Mouse (Mus musculus) midbrain, embryonic 14.5 days (tissue): ENCODE data around the gene Skap1. TPM values are rescaled to one million over a fixed set of nuclear protein-coding genes. Genes with fewer than 3 reads are reported as not detected.
A peak's percentile ranks its signal among the peaks of the same experiment; 100 is the strongest.

Experiments used
- ATAC-seq: fragments of 200-750 bp; cut with Nextera tagmentation; 2 replicates; pipeline ENCODE4 v1.8.0; 2017; ENCODE audit warnings: moderate number of reproducible peaks, moderate library complexity; ENCODE audit not compliant: low FRiP score, low TSS enrichment
- DNase-seq: peaks from one replicate; pipeline ENCODE4 v3.0.0-alpha.2; 2015
- H3K27ac ChIP-seq: fragments of 300-500 bp; sonication (generic); replicated peaks from 2 replicates; pipeline ENCODE4 v1.5.1; 2014; ENCODE audit warnings: mild to moderate bottlenecking, low read depth, low read length, moderate library complexity
- H3K27me3 ChIP-seq: fragments of 300-500 bp; sonication (generic); 2 replicates; pipeline ENCODE4 v1.6.1; 2014; ENCODE audit warnings: low read length, control low read depth, mixed read lengths; ENCODE audit not compliant: control insufficient read depth, insufficient read depth
- H3K36me3 ChIP-seq: fragments of 300-500 bp; sonication (generic); 2 replicates; pipeline ENCODE4 v1.6.1; 2014; ENCODE audit warnings: low read length, control low read depth; ENCODE audit not compliant: control insufficient read depth, insufficient read depth
- H3K4me1 ChIP-seq: fragments of 300-500 bp; sonication (generic); 2 replicates; pipeline ENCODE4 v1.6.1; 2014; ENCODE audit warnings: mild to moderate bottlenecking, antibody characterized with exemption, low read length, control low read depth; ENCODE audit not compliant: control insufficient read depth, insufficient read depth
- H3K4me2 ChIP-seq: fragments of 300-500 bp; sonication (generic); 2 replicates; pipeline ENCODE4 v1.6.1; 2014; ENCODE audit warnings: mild to moderate bottlenecking, low read length, moderate library complexity
- H3K4me3 ChIP-seq: fragments of 300-500 bp; sonication (generic); replicated peaks from 2 replicates; pipeline ENCODE4 v1.5.1; 2014; ENCODE audit warnings: low read depth, low read length
- H3K9ac ChIP-seq: fragments of 300-500 bp; sonication (generic); replicated peaks from 2 replicates; pipeline ENCODE4 v1.6.1; 2014; ENCODE audit warnings: mild to moderate bottlenecking, low read length, moderate library complexity
- H3K9me3 ChIP-seq: fragments of 300-500 bp; sonication (generic); 2 replicates; pipeline ENCODE4 v1.6.1; 2016; ENCODE audit warnings: low read length, control low read depth, mixed read lengths; ENCODE audit not compliant: control insufficient read depth
- WGBS: fragments of 180-500 bp; shearing (Covaris S2); extraction: QIAGEN DNeasy Blood & Tissue Kit; methylation state at CpG from one replicate; pipeline ENCODE4 v1.1.7; 2014; 5-methylcytosine and 5-hydroxymethylcytosine counted together
- polyA plus RNA-seq: library from polyadenylated mRNA; unstranded; fragments of >200 nt; fragmentation: Nextera tagmentation; extraction: Ambion mirVana; gene quantifications from 2 replicates; pipeline ENCODE4 v1.2.1, GENCODE M21; 2014

Skap1 gene
- 2.9 and 3.9 TPM in 2 replicates for polyA plus RNA-seq

GRCm38 (mm10) chr11:96463986-96464715 lies at the start of gene Skap1:
Gene Skap1, plus strand, starts transcription at chr11:96464593.
- Histone ChIP-seq H3K4me3 (peak within 1 kb of the TSS; percentile 30), H3K9ac (peak within 1 kb of the TSS; percentile 34; the same call in 1 of the 2 replicates), H3K27ac (no peak within 1 kb of the TSS), H3K9me3 (no peaks in the 10 kb centered on the region), H3K27me3 (peaks cover 4% of the 10 kb centered on the region; the same call in 1 of the 2 replicates), H3K4me1 (peaks cover 35% of the 10 kb centered on the region), H3K36me3 (no peaks in the 10 kb centered on the region), H3K4me2 (peak within 1 kb of the TSS; percentile 61)
- DNase-seq: no peak
- ATAC-seq: no peak
- 5% methylated on average over 40 of the region's 42 CpGs for WGBS

- WGBS: 55% methylated on average over 5 of the region's 5 CpGs
- Histone ChIP-seq H3K4me3 (no peak overlapping the region), H3K27me3 (no peaks in the 10 kb centered on the region), H3K4me2 (no peak overlapping the region), H3K9ac (no peak overlapping the region), H3K9me3 (no peaks in the 10 kb centered on the region), H3K36me3 (no peaks in the 10 kb centered on the region), H3K4me1 (no peaks in the 10 kb centered on the region), H3K27ac (no peak overlapping the region)
- DNase-seq: no peak
- no peak for ATAC-seq
Observed at GRCm38 (mm10) chr11:96421074-96421473, 43.3 kb upstream of the Skap1 start.

- whole genome bisulfite sequencing: 69% methylated on average over 11 of the region's 11 CpGs
- ATAC-seq (no peak), DNase-seq (no peak)
- H3K4me1 ChIP-seq: no peaks in the 10 kb centered on the region
- H3K27me3 ChIP-seq: no peaks in the 10 kb centered on the region
- no peaks in the 10 kb centered on the region for H3K36me3 ChIP-seq
- H3K4me2 ChIP-seq: no peak overlapping the region
- H3K9ac ChIP-seq: no peak overlapping the region
- H3K27ac ChIP-seq: no peak overlapping the region
- no peak overlapping the region for H3K4me3 ChIP-seq
- H3K9me3 ChIP-seq: no peaks in the 10 kb centered on the region
Observed at GRCm38 (mm10) chr11:96421517-96422265, 42.7 kb upstream of the Skap1 start.

- Histone ChIP-seq H3K27ac (no peak overlapping the region), H3K4me1 (no peaks in the 10 kb centered on the region), H3K4me2 (no peak overlapping the region), H3K4me3 (no peak overlapping the region), H3K9me3 (no peaks in the 10 kb centered on the region), H3K36me3 (no peaks in the 10 kb centered on the region), H3K27me3 (no peaks in the 10 kb centered on the region), H3K9ac (no peak overlapping the region)
- no peak for DNase-seq
- no peak for ATAC-seq
- WGBS: 85% methylated on average over 6 of the region's 6 CpGs
Observed at GRCm38 (mm10) chr11:96425193-96425592, 39.2 kb upstream of the Skap1 start.

- no peaks in the 10 kb centered on the region for H3K9me3 ChIP-seq
- DNase-seq (no peak), ATAC-seq (no peak)
- H3K9ac ChIP-seq: no peak overlapping the region
- 77% methylated on average over 6 of the region's 6 CpGs for WGBS
- no peaks in the 10 kb centered on the region for H3K4me1 ChIP-seq
- H3K27ac ChIP-seq: no peak overlapping the region
- no peaks in the 10 kb centered on the region for H3K27me3 ChIP-seq
- H3K4me3 ChIP-seq: no peak overlapping the region
- no peaks in the 10 kb centered on the region for H3K36me3 ChIP-seq
- H3K4me2 ChIP-seq: no peak overlapping the region
Observed at GRCm38 (mm10) chr11:96426191-96426590, 38.2 kb upstream of the Skap1 start.

GRCm38 (mm10) chr11:96426805-96427204 lies 37.6 kb upstream of the Skap1 start:
- Histone ChIP-seq H3K27me3 (no peaks in the 10 kb centered on the region), H3K4me2 (no peak overlapping the region), H3K27ac (no peak overlapping the region), H3K36me3 (no peaks in the 10 kb centered on the region), H3K9me3 (no peaks in the 10 kb centered on the region), H3K4me3 (no peak overlapping the region), H3K9ac (no peak overlapping the region), H3K4me1 (no peaks in the 10 kb centered on the region)
- ATAC-seq (no peak), DNase-seq (no peak)
- 64% methylated on average over 2 of the region's 2 CpGs for WGBS

- Histone ChIP-seq H3K36me3 (no peaks in the 10 kb centered on the region), H3K9ac (no peak overlapping the region), H3K4me1 (no peaks in the 10 kb centered on the region), H3K4me3 (no peak overlapping the region), H3K27ac (no peak overlapping the region), H3K27me3 (no peaks in the 10 kb centered on the region), H3K4me2 (no peak overlapping the region), H3K9me3 (no peaks in the 10 kb centered on the region)
- 92% methylated on average over 2 of the region's 2 CpGs for WGBS
- DNase-seq (no peak), ATAC-seq (no peak)
Observed at GRCm38 (mm10) chr11:96429062-96429461, 35.3 kb upstream of the Skap1 start.

- no peaks in the 10 kb centered on the region for H3K36me3 ChIP-seq
- H3K27ac ChIP-seq: no peak overlapping the region
- ATAC-seq: no peak
- 70% methylated on average over 5 of the region's 5 CpGs for WGBS
- no peaks in the 10 kb centered on the region for H3K27me3 ChIP-seq
- no peaks in the 10 kb centered on the region for H3K9me3 ChIP-seq
- H3K4me1 ChIP-seq: no peaks in the 10 kb centered on the region
- no peak overlapping the region for H3K4me2 ChIP-seq
- DNase-seq: no peak
- H3K9ac ChIP-seq: no peak overlapping the region
- H3K4me3 ChIP-seq: no peak overlapping the region
Observed at GRCm38 (mm10) chr11:96429891-96430290, 34.5 kb upstream of the Skap1 start.

- ATAC-seq (no peak), DNase-seq (no peak)
- Histone ChIP-seq H3K4me2 (no peak overlapping the region), H3K27me3 (no peaks in the 10 kb centered on the region), H3K9me3 (no peaks in the 10 kb centered on the region), H3K27ac (no peak overlapping the region), H3K9ac (no peak overlapping the region), H3K36me3 (no peaks in the 10 kb centered on the region), H3K4me1 (no peaks in the 10 kb centered on the region), H3K4me3 (no peak overlapping the region)
- WGBS: 78% methylated on average over 9 of the region's 9 CpGs
Observed at GRCm38 (mm10) chr11:96431871-96432270, 32.5 kb upstream of the Skap1 start.
